Mouse (Mus musculus): ENCODE results near the gene Stk38l.

GRCm38 (mm10) chr6:146747057-146747456 is 22.3 kb downstream of the Stk38l start:
- TF ChIP-seq GATA1 (IDR thresholded peaks at IDR 0.05; ENCODE audit: borderline replicate concordance, low read length) (no peak), FLI1 (IDR thresholded peaks at IDR 0.05; ENCODE audit: low read length) (no peak)
